Comparison of ENCODE assay signal across 13 mouse cellular contexts in genomic region chr1:89109767-89110166, GRCm38 (mm10). TPM values are rescaled to one million over a fixed set of nuclear protein-coding genes. Genes with fewer than 3 reads are reported as not detected.
DNase-seq lines count a peak whose midpoint lies in the region; ATAC-seq and TF ChIP-seq lines count a peak whose summit lies in the region.
"Had no signal": no experiment of that assay in that cellular context is flagged by ENCODE, and none has a peak within 500 bp of the region (broad histone marks: within the 10 kb centered on the region; RNA-seq: fewer than 3 reads in every experiment).

No protein-coding gene starts in this region.

- no peak for TF ChIP-seq CTCF in forebrain, postnatal 0 days (IDR thresholded peaks at IDR 0.05; ENCODE audit: low read depth)
- no peak for TF ChIP-seq CTCF in kidney, adult 2 months (conservative IDR thresholded peaks at IDR 0.05; ENCODE audit: insufficient read depth, insufficient read length, low read depth, low read length)

- no peak for ATAC-seq in forebrain, postnatal 0 days
- ATAC-seq in intestine, embryonic 15.5 days: peak; percentile 40

- H3K36me3 ChIP-seq in forebrain, embryonic 10.5 days (replicated peaks): peaks cover 31% of the 10 kb centered on the region
- no peaks in the 10 kb centered on the region for H3K36me3 ChIP-seq in forebrain, postnatal 0 days (ENCODE audit: insufficient read depth)
- H3K36me3 ChIP-seq in kidney, adult 2 months (ENCODE audit: control insufficient read depth, insufficient read depth, low read length): no peaks in the 10 kb centered on the region
- no peaks in the 10 kb centered on the region for H3K36me3 ChIP-seq in intestine, embryonic 15.5 days

- no peaks in the 10 kb centered on the region for H3K27me3 ChIP-seq in forebrain, embryonic 10.5 days (ENCODE audit: poor library complexity, severe bottlenecking)
- no peaks in the 10 kb centered on the region for H3K27me3 ChIP-seq in forebrain, postnatal 0 days (ENCODE audit: insufficient read depth, low read length)
- no peaks in the 10 kb centered on the region for H3K27me3 ChIP-seq in kidney, adult 2 months (replicated peaks; ENCODE audit: control insufficient read depth, insufficient read depth, low read length)
- no peaks in the 10 kb centered on the region for H3K27me3 ChIP-seq in intestine, embryonic 15.5 days (replicated peaks)
- H3K27me3 ChIP-seq: midbrain, embryonic 12.5 days had no signal

- no peak overlapping the region for H3K9ac ChIP-seq in forebrain, postnatal 0 days
- H3K9ac ChIP-seq in intestine, embryonic 15.5 days: 0 out of 2 replicates have a peak overlapping the region, but pooled peaks have one; percentile 11
- H3K9ac ChIP-seq: liver, embryonic 14.5 days; midbrain, embryonic 12.5 days had no signal

- TF ChIP-seq POLR2A in kidney, adult 2 months (IDR thresholded peaks at IDR 0.05; ENCODE audit: low read depth, low read length): no peak

- H3K4me2 ChIP-seq in forebrain, postnatal 0 days (ENCODE audit: low read depth): no peak overlapping the region
- H3K4me2 ChIP-seq in intestine, embryonic 15.5 days (replicated peaks): no peak overlapping the region
- H3K4me2 ChIP-seq: midbrain, embryonic 12.5 days had no signal

- WGBS in forebrain, embryonic 10.5 days: 54% methylated on average over 7 of the region's 7 CpGs
- WGBS in forebrain, postnatal 0 days: 74% methylated on average over 7 of the region's 7 CpGs
- 47% methylated on average over 7 of the region's 7 CpGs for WGBS in kidney, adult 2 months
- whole genome bisulfite sequencing in intestine, embryonic 15.5 days: 39% methylated on average over 7 of the region's 7 CpGs

- DNase-seq in forebrain, embryonic 10.5 days (ENCODE audit: extremely low spot score, low spot score): no peak
- DNase-seq in forebrain, postnatal 0 days: no peak
- DNase-seq in kidney, adult 2 months: no peak
- no peak for DNase-seq in kidney, adult 18-20 months
- DNase-seq in ES-CJ7 (ENCODE audit: low read depth, low spot score): peak; percentile 74
- no peak for DNase-seq in cerebellum, adult 18-20 months
- no peak for DNase-seq in gastrocnemius, postnatal 14 days
- DNase-seq: cerebellum, postnatal 14 days; kidney, postnatal 4 days had no signal

- intact Hi-C loops in gastrocnemius, postnatal 14 days (cut with DNase I; ENCODE audit: low total_unique reads): no loop called here

- peak overlapping the region; percentile 82 for H3K27ac ChIP-seq in forebrain, embryonic 10.5 days
- H3K27ac ChIP-seq in forebrain, postnatal 0 days (ENCODE audit: low read depth, low read length): no peak overlapping the region
- H3K27ac ChIP-seq in kidney, adult 2 months (ENCODE audit: insufficient read depth, low read depth, low read length): peak overlapping the region; percentile 24; the same call in 1 of the 2 replicates
- H3K27ac ChIP-seq in intestine, embryonic 15.5 days: no peak overlapping the region
- H3K27ac ChIP-seq: liver, embryonic 14.5 days; midbrain, embryonic 12.5 days had no signal

- peaks cover 83% of the 10 kb centered on the region for H3K4me1 ChIP-seq in forebrain, embryonic 10.5 days
- H3K4me1 ChIP-seq in forebrain, postnatal 0 days (ENCODE audit: insufficient read depth): no peaks in the 10 kb centered on the region
- H3K4me1 ChIP-seq in kidney, adult 2 months (ENCODE audit: control insufficient read depth, insufficient read depth, low read length): peaks cover 38% of the 10 kb centered on the region
- peaks cover 46% of the 10 kb centered on the region for H3K4me1 ChIP-seq in intestine, embryonic 15.5 days (replicated peaks)

- H3K4me3 ChIP-seq in forebrain, embryonic 10.5 days: no peak overlapping the region
- no peak overlapping the region for H3K4me3 ChIP-seq in forebrain, postnatal 0 days (ENCODE audit: low read depth, low read length)
- H3K4me3 ChIP-seq in kidney, adult 2 months (ENCODE audit: insufficient read depth, low read depth, low read length): no peak overlapping the region
- H3K4me3 ChIP-seq in intestine, embryonic 15.5 days (replicated peaks): no peak overlapping the region
- H3K4me3 ChIP-seq: erythroblast, embryonic 14.5 days; midbrain, embryonic 12.5 days had no signal

- H3K9me3 ChIP-seq in forebrain, embryonic 10.5 days: no peaks in the 10 kb centered on the region
- H3K9me3 ChIP-seq in forebrain, postnatal 0 days (ENCODE audit: low read length): no peaks in the 10 kb centered on the region
- H3K9me3 ChIP-seq in intestine, embryonic 15.5 days: no peaks in the 10 kb centered on the region
- H3K9me3 ChIP-seq: midbrain, embryonic 12.5 days had no signal

RNA-seq across cellular contexts. Expression of gene Sh3bp4, which starts 39.6 kb away (rescaled TPM):
- 27.7 and 28.7 TPM in 2 replicates for polyA plus RNA-seq in forebrain, embryonic 10.5 days (2016; fragmentation: Nextera tagmentation; extraction: Ambion mirVana)
- total RNA-seq in forebrain, postnatal 0 days (2014; rRNA removed): 29.0 and 29.6 TPM in 2 replicates
- polyA plus RNA-seq in forebrain, postnatal 0 days (2015; fragmentation: Nextera tagmentation; extraction: Ambion mirVana): 17.4 and 18.9 TPM in 2 replicates
- polyA plus RNA-seq in kidney, adult 2 months (2012; rRNA removed): 14.8 and 18.1 TPM in 2 replicates
- 16.3 and 17.0 TPM in 2 replicates for polyA plus RNA-seq in intestine, embryonic 15.5 days (2015; fragmentation: Nextera tagmentation; extraction: Ambion mirVana)
- 1 to 10 TPM; 5.1 to 6.9 TPM for total RNA-seq in gastrocnemius, postnatal 14 days (2021)
- polyA plus RNA-seq: erythroblast, embryonic 14.5 days had no signal

Comparison
In these comparisons a context has a peak if more than half of its experiments do, and no peak if none do; other contexts are left out.
1. H3K27ac ChIP-seq: peak in forebrain, embryonic 10.5 days (single experiment) and kidney, adult 2 months (single experiment); none in forebrain, postnatal 0 days (single experiment) and intestine, embryonic 15.5 days (single experiment).